Mouse (Mus musculus) neural tube, embryonic 11.5 days (tissue): ENCODE measurements around the gene Aox2. TPM values are rescaled to one million over a fixed set of nuclear protein-coding genes. Genes with fewer than 3 reads are reported as not detected.
A peak's percentile ranks its signal among the peaks of the same experiment; 100 is the strongest.

ENCODE experiments used
- ATAC-seq: fragments of 200-750 bp; cut with Nextera tagmentation; 2 replicates; pipeline ENCODE4 v1.8.0; 2017; ENCODE audit warnings: moderate number of reproducible peaks, mild to moderate bottlenecking, moderate TSS enrichment, moderate library complexity; ENCODE audit not compliant: insufficient read depth, low FRiP score, low TSS enrichment
- DNase-seq: peaks from one replicate; pipeline ENCODE4 v3.0.0-alpha.2; 2015; ENCODE audit warnings: low spot score
- H3K27ac ChIP-seq: fragments of 300-500 bp; sonication (generic); 2 replicates; pipeline ENCODE4 v1.5.1; 2014; ENCODE audit warnings: low read depth, mild to moderate bottlenecking, low read length
- H3K27me3 ChIP-seq: fragments of 300-500 bp; sonication (generic); 2 replicates; pipeline ENCODE4 v1.6.1; 2014; ENCODE audit warnings: mild to moderate bottlenecking, low read length, mixed read lengths; ENCODE audit not compliant: control insufficient read depth, insufficient read depth
- H3K36me3 ChIP-seq: fragments of 300-500 bp; sonication (generic); 2 replicates; pipeline ENCODE4 v1.6.1; 2014; ENCODE audit warnings: mild to moderate bottlenecking, low read length, moderate library complexity, mixed read lengths; ENCODE audit not compliant: control insufficient read depth, insufficient read depth
- H3K4me1 ChIP-seq: fragments of 300-500 bp; sonication (generic); 2 replicates; pipeline ENCODE4 v1.6.1; 2014; ENCODE audit warnings: low read length, mixed read lengths; ENCODE audit not compliant: control insufficient read depth, insufficient read depth
- H3K4me2 ChIP-seq: fragments of 300-500 bp; sonication (generic); 2 replicates; pipeline ENCODE4 v1.6.1; 2014; ENCODE audit warnings: low read depth, mild to moderate bottlenecking, moderate library complexity
- H3K4me3 ChIP-seq: fragments of 300-500 bp; sonication (generic); 2 replicates; pipeline ENCODE4 v1.5.1; 2014; ENCODE audit warnings: low read depth, low read length
- H3K9ac ChIP-seq: fragments of 300-500 bp; sonication (generic); 2 replicates; pipeline ENCODE4 v1.6.1; 2014; ENCODE audit warnings: mild to moderate bottlenecking, low read length
- H3K9me3 ChIP-seq: fragments of 300-500 bp; sonication (generic); 2 replicates; pipeline ENCODE4 v1.6.1; 2016; ENCODE audit warnings: low read length; ENCODE audit not compliant: control insufficient read depth
- WGBS: fragments of 180-500 bp; shearing (Covaris S2); extraction: QIAGEN DNeasy Blood & Tissue Kit; methylation state at CpG from one replicate; pipeline ENCODE4 v1.1.7; 2014; 5-methylcytosine and 5-hydroxymethylcytosine counted together
- polyA plus RNA-seq: library from polyadenylated mRNA; unstranded; fragments of >200 nt; fragmentation: Nextera tagmentation; extraction: Ambion mirVana; gene quantifications from 2 replicates; pipeline ENCODE4 v1.2.1, GENCODE M21; 2014

Aox2 gene
- polyA plus RNA-seq, 1 experiment from 2014 or later = not detected

DNA sequence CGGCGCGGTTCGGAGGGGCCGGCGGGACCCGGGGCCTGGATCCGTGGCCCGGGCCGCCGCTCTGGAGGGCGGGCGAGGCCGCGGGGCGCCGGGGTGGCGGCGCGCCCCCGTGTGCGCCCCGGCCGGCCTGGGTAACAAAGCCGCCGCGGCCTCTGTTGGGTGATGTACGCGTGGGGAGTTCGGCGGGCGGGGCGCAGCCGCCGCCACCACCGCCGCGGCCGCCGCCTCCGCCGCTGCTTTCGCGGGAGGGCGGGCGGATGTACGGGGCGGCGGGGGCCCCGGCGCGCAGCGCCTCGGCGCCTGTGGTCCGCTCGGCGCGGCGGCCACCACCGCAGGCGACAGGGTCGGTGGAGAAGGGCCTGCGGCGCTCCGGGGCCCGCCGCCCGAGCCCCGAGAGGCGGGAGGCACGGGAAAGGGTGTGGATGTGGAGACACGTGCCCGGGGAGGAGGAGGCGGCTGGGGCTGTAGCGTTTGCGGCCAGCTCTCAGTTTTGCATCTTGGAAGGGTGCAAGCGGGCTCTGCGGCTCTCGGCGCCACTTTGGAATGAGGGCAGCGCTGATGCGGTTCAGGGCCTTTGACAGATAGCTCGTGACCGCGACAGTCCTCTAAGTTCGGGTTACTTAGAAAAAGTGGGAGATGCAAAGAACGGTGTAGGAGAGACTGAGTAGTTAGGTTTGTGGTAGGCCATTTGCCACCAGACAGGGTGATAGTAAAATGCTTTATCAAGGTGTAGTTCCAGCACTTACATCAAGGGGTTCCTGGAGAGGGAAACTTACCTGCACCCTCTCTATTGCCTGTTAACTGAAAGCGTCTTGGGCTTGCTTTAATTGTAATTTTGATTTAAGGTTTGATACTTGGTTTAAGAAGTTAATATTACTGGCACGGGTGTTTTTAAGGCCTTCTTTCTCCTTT is 115.4 kb downstream of the Aox2 start:
- H3K27me3 ChIP-seq = no peaks in the 10 kb centered on the region
- H3K9ac ChIP-seq = peak overlapping the region; percentile 97
- under 1% methylated on average over 82 of the region's 90 CpGs for WGBS
- peak overlapping the region; percentile 99 for H3K27ac ChIP-seq
- H3K4me2 ChIP-seq = peak overlapping the region; percentile 75
- peak overlapping the region; percentile 98 for H3K4me3 ChIP-seq
- H3K9me3 ChIP-seq = no peaks in the 10 kb centered on the region
- H3K4me1 ChIP-seq = peaks cover 11% of the 10 kb centered on the region; the same call in 1 of the 2 replicates
- H3K36me3 ChIP-seq = peaks cover 15% of the 10 kb centered on the region
- DNase-seq (peak; percentile 46), ATAC-seq (peak; percentile 65)

DNA sequence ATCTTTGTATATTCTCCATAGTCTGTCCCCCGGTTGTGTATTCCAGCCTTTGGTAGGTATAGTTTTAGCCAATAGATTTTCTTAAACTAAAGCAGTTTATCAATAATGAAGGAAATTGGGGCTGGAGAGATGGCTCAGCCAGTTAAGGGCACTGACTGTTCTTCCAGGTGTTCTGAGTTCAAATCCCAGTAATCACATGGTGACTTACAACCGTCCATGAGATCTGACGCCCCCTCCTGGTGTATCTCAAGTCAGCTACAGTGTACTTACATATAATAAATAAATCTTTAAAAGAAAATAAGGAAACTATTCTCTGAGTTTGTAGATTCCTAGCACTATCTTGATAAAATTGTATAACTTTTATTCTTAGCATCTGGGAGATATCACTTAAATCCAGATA is 117.2 kb downstream of the Aox2 start:
- Histone ChIP-seq H3K4me3 (no peak overlapping the region), H3K9me3 (no peaks in the 10 kb centered on the region), H3K4me1 (peaks cover 11% of the 10 kb centered on the region; the same call in 1 of the 2 replicates), H3K27me3 (no peaks in the 10 kb centered on the region), H3K27ac (no peak overlapping the region), H3K9ac (no peak overlapping the region), H3K4me2 (no peak overlapping the region), H3K36me3 (peaks cover 20% of the 10 kb centered on the region)
- no peak for DNase-seq
- WGBS = 97% methylated on average over 3 of the region's 3 CpGs
- no peak for ATAC-seq

DNA sequence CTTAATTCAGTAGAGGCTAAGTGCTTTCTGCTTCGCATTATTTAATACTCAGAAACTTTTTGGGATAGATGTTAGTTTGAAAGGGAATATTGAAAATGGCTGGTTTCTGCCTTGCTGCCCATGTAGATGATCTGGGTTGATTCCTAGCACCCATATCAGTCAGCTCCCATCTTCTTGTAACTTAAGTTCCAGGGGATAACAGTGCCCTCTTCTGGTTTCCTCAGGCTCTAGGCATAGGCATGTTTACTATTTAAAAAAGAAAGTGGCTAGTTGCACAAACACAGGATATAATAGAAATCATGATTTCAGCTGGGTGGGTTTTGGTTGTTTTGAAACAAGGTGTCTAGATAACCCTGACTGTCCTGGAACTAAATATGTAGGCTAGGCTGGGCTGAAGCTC is 118.1 kb downstream of the Aox2 start:
- ATAC-seq (no peak), DNase-seq (no peak)
- WGBS = 100% methylated on average over 1 of the region's 1 CpGs
- no peak overlapping the region for H3K9ac ChIP-seq
- no peak overlapping the region for H3K4me3 ChIP-seq
- H3K9me3 ChIP-seq = no peaks in the 10 kb centered on the region
- no peak overlapping the region for H3K27ac ChIP-seq
- H3K4me2 ChIP-seq = no peak overlapping the region
- no peaks in the 10 kb centered on the region for H3K27me3 ChIP-seq
- H3K4me1 ChIP-seq = peaks cover 11% of the 10 kb centered on the region; the same call in 1 of the 2 replicates
- H3K36me3 ChIP-seq = peaks cover 23% of the 10 kb centered on the region

DNA sequence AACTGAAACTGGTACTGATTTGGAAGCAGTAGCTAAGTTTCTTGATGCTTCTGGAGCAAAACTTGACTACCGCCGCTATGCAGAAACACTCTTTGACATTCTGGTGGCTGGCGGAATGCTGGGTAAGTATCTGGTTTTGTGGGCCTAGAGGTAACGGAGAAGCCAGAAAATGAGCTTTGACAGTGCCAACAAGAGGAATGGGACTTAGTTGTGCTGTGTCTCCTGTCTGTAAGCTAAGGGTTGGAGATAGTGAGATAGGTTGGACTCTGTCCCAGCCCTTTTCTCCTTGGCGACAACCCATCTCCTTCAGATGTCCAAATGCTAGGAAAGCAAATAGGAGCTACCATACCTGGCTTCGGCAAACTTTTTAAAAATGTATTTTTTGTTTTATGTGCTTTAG is 119.6 kb downstream of the Aox2 start:
- 99% methylated on average over 6 of the region's 6 CpGs for WGBS
- DNase-seq (no peak), ATAC-seq (no peak)
- no peak overlapping the region for H3K9ac ChIP-seq
- H3K27me3 ChIP-seq = no peaks in the 10 kb centered on the region
- no peak overlapping the region for H3K4me3 ChIP-seq
- no peak overlapping the region for H3K4me2 ChIP-seq
- 0 out of 2 replicates have a peak, but pooled peaks cover 4% of the 10 kb centered on the region for H3K4me1 ChIP-seq
- peaks cover 32% of the 10 kb centered on the region for H3K36me3 ChIP-seq
- H3K27ac ChIP-seq = no peak overlapping the region
- no peaks in the 10 kb centered on the region for H3K9me3 ChIP-seq

DNA sequence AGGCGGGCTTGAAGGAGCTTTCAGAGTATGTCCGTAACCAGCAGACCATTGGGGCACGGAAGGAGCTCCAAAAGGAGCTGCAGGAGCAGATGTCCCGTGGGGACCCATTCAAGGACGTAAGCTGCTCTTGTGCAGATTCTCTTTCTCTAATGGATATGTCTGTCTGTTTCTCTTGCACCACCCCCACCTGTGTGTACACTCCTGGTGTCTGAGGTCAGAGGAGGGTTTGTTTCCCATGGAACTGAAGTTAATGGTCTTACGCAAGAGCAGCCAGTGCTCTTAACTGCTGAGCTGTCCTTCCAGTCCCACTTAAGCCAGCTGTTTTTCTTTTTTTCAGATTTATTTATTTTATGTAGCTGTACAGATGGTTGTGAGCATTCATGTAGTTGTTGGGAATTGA is 123.3 kb downstream of the Aox2 start:
- H3K27me3 ChIP-seq = no peaks in the 10 kb centered on the region
- H3K4me2 ChIP-seq = no peak overlapping the region
- H3K27ac ChIP-seq = no peak overlapping the region
- H3K9me3 ChIP-seq = no peaks in the 10 kb centered on the region
- no peak overlapping the region for H3K4me3 ChIP-seq
- ATAC-seq (no peak), DNase-seq (no peak)
- H3K4me1 ChIP-seq = no peaks in the 10 kb centered on the region
- no peak overlapping the region for H3K9ac ChIP-seq
- 92% methylated on average over 6 of the region's 6 CpGs for WGBS
- H3K36me3 ChIP-seq = peaks cover 28% of the 10 kb centered on the region

DNA sequence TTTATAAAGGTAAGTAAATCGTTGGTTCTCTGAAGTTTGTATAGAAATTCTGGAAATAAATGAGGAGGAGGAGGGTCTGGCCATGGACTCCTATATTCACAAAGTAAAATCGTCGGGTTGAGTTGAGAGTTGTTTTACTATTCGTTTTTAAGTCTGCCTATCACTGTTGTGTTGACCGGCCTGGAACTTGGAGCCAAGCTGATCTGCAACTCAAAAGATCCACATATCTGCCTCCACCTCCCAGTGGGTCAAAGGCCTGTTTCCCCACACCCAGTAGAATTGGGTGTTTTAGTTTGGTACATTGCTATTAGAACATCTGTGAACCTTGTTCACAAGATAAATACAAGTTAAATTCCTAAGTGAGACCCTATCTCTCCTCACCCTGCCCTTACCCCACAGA is 125.6 kb downstream of the Aox2 start:
- Histone ChIP-seq H3K9me3 (no peaks in the 10 kb centered on the region), H3K9ac (no peak overlapping the region), H3K4me3 (no peak overlapping the region), H3K27me3 (no peaks in the 10 kb centered on the region), H3K4me1 (no peaks in the 10 kb centered on the region), H3K4me2 (no peak overlapping the region), H3K27ac (no peak overlapping the region), H3K36me3 (peaks cover 23% of the 10 kb centered on the region)
- ATAC-seq = no peak
- DNase-seq = no peak
- WGBS = 90% methylated on average over 5 of the region's 5 CpGs

DNA sequence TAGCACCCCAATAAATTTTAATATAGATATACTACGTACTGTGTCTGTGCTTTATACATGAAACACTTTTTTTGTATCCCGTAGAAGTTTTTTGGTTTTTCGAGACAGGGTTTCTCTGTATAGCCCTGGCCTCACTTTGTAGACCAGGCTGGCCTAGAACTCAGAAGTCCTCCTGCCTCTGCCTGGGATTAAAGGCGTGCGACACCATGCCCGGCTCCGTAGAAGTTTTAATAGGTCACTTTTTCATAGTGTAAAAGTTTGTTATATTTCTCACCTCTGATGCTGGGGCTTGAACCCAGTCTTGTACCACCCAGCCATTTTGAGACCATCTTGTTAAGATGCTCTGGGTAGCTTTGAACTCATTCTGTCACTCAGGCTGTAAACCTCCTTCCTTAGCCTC is 129.2 kb downstream of the Aox2 start:
- H3K4me2 ChIP-seq = no peak overlapping the region
- no peak overlapping the region for H3K27ac ChIP-seq
- H3K4me1 ChIP-seq = no peaks in the 10 kb centered on the region
- H3K9ac ChIP-seq = no peak overlapping the region
- H3K36me3 ChIP-seq = peaks cover 11% of the 10 kb centered on the region
- H3K27me3 ChIP-seq = no peaks in the 10 kb centered on the region
- WGBS = 96% methylated on average over 7 of the region's 7 CpGs
- H3K4me3 ChIP-seq = no peak overlapping the region
- ATAC-seq (no peak), DNase-seq (no peak)
- no peaks in the 10 kb centered on the region for H3K9me3 ChIP-seq

DNA sequence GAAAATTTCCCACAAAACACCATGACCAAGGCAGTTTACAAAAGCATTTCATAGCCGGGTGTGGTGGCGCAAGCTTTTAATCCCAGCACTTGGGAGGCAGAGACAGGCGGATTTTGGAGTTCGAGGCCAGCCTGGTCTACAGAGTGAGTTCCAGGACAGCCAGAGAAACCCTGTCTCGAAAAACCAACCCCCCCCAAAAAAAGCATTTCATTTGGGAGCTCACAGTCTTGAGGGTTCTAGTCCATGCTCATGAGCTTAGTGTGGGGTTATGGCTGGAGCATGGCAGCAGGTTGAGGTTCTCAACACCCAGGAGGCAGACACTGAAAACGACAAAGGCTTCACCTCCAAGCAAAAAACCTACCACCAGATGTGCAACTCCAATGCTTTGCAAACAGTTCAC is 130.0 kb downstream of the Aox2 start:
- 86% methylated on average over 6 of the region's 6 CpGs for WGBS
- H3K4me1 ChIP-seq = no peaks in the 10 kb centered on the region
- no peaks in the 10 kb centered on the region for H3K9me3 ChIP-seq
- ATAC-seq = no peak
- no peak overlapping the region for H3K9ac ChIP-seq
- H3K27me3 ChIP-seq = no peaks in the 10 kb centered on the region
- H3K4me2 ChIP-seq = no peak overlapping the region
- no peak for DNase-seq
- no peak overlapping the region for H3K27ac ChIP-seq
- H3K4me3 ChIP-seq = no peak overlapping the region
- peaks cover 10% of the 10 kb centered on the region for H3K36me3 ChIP-seq
